Comparison of ENCODE assay signal across 20 mouse cellular contexts in the genomic region with DNA sequence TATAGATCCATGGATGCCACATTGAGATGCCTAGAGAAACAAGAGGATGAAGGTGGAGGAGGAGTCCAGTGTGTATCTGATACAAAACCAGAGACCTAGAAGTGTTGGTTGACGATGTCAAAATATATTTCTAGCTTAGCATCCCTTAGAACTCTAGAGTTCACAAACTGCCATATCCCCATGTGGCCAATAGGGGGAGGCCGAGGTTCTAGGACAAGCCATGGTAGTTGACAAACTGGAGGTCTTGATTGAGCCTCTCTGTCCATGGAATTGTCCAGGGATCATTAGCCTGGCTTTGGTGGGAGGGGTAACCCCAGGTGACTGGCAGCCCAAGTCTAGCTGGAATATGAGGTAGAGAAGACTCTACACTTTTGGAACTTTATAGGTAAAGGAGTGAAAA. TPM values are rescaled to one million over a fixed set of nuclear protein-coding genes. Genes with fewer than 3 reads are reported as not detected.
DNase-seq lines count a peak whose midpoint lies in the region; TF ChIP-seq lines count a peak whose summit lies in the region.
"Had no signal": no experiment of that assay in that cellular context is flagged by ENCODE, and none has a peak within 500 bp of the region (broad histone marks: within the 10 kb centered on the region; RNA-seq: fewer than 3 reads in every experiment).

No protein-coding gene starts in this region.

- no peak for TF ChIP-seq EP300 in MEL (IDR thresholded peaks at IDR 0.05; ENCODE audit: low read depth in 1 of 2, low read length in 2 of 2)

- no peak for TF ChIP-seq POLR2A in MEL (IDR thresholded peaks at IDR 0.05; ENCODE audit: control insufficient read depth in 1 of 2, insufficient read depth in 1 of 2, low read depth in 1 of 2, low read length in 2 of 2, poor library complexity in 1 of 2)

- H3K9ac ChIP-seq in MEL (ENCODE audit: control insufficient read depth, low read depth, low read length, poor library complexity, severe bottlenecking): no peak overlapping the region
- H3K9ac ChIP-seq: embryonic facial prominence, embryonic 12.5 days; intestine, embryonic 15.5 days had no signal

- TF ChIP-seq RAD21 in MEL (IDR thresholded peaks at IDR 0.05; ENCODE audit: low read depth, low read length): no peak; the same call in none of the 2 replicates

- H3K36me3 ChIP-seq in MEL (ENCODE audit: control insufficient read depth in 1 of 2, insufficient read depth in 2 of 2, low read length in 2 of 2): no peaks in the 10 kb centered on the region
- H3K36me3 ChIP-seq: embryonic facial prominence, embryonic 12.5 days; intestine, embryonic 15.5 days had no signal

- H3K27ac ChIP-seq in layer of hippocampus, adult 2 months: no peak overlapping the region
- no peak overlapping the region for H3K27ac ChIP-seq in MEL (ENCODE audit: control insufficient read depth, low read depth, low read length)
- H3K27ac ChIP-seq: embryonic facial prominence, embryonic 12.5 days; intestine, embryonic 15.5 days had no signal

- TF ChIP-seq CTCF in layer of hippocampus, adult 2 months (conservative IDR thresholded peaks at IDR 0.05): peak; percentile 62
- TF ChIP-seq CTCF in MEL (IDR thresholded peaks at IDR 0.05 in 2 of 3, conservative IDR thresholded peaks at IDR 0.05 in 1 of 3; ENCODE audit: control insufficient read depth in 1 of 3, insufficient read depth in 1 of 3, low read depth in 2 of 3, low read length in 3 of 3, poor library complexity in 1 of 3, severe bottlenecking in 1 of 3): peak; percentile 55 to 65 (median 57)

- H3K4me1 ChIP-seq in MEL (ENCODE audit: control insufficient read depth in 1 of 2, insufficient read depth in 2 of 2, low read length in 2 of 2): no peaks in the 10 kb centered on the region
- H3K4me1 ChIP-seq: embryonic facial prominence, embryonic 12.5 days; intestine, embryonic 15.5 days had no signal

- H3K9me3 ChIP-seq in MEL (replicated peaks; ENCODE audit: insufficient read depth, low read length): no peaks in the 10 kb centered on the region
- H3K9me3 ChIP-seq: embryonic facial prominence, embryonic 12.5 days; intestine, embryonic 15.5 days had no signal

- DNase-seq in layer of hippocampus, adult 2 months (ENCODE audit: low spot score in 2 of 2): no peak
- no peak for DNase-seq in layer of hippocampus, postnatal 14 days (ENCODE audit: low spot score in 2 of 2)
- peak; percentile 34 for DNase-seq in thymus, postnatal 4 days
- DNase-seq in thymus, postnatal 0 days (ENCODE audit: low spot score): no peak
- DNase-seq in MEL (ENCODE audit: low read depth, low spot score): peak; percentile 29
- no peak for DNase-seq in ovary, postnatal 10 days (ENCODE audit: low spot score)
- DNase-seq in cerebellum, adult 9-10 months: no peak
- DNase-seq: adrenal gland, adult 2 months; cerebellum, postnatal 25 days; heart, adult 18-20 months; layer of hippocampus, postnatal 36 days; lung, adult 18-20 months had no signal

- no peaks in the 10 kb centered on the region for H3K79me2 ChIP-seq in MEL (ENCODE audit: control insufficient read depth, insufficient read depth, low read length, poor library complexity)

- no peak overlapping the region for H3K4me3 ChIP-seq in layer of hippocampus, adult 2 months
- no peak overlapping the region for H3K4me3 ChIP-seq in MEL (ENCODE audit: control insufficient read depth in 1 of 2, insufficient read depth in 1 of 2, low read depth in 2 of 2, low read length in 2 of 2)
- H3K4me3 ChIP-seq: embryonic facial prominence, embryonic 12.5 days; intestine, embryonic 15.5 days had no signal

- peaks cover 0 to 3% of the 10 kb centered on the region in 2 experiments; a peak in 2 of 4 replicates for H3K27me3 ChIP-seq in MEL (ENCODE audit: control insufficient read depth in 1 of 2, insufficient read depth in 2 of 2, low read length in 2 of 2)
- H3K27me3 ChIP-seq: embryonic facial prominence, embryonic 12.5 days; intestine, embryonic 15.5 days had no signal

TF ChIP-seq in MEL, 35 proteins besides CTCF, POLR2A, EP300 and RAD21:
- TF ChIP-seq SMC3 (IDR thresholded peaks at IDR 0.05; ENCODE audit: low read depth, low read length): peak; percentile 25
- TF ChIP-seq KAT2A (conservative IDR thresholded peaks at IDR 0.05; ENCODE audit: low read depth, low read length): no peak
- no peak for TF ChIP-seq MXI1 (IDR thresholded peaks at IDR 0.05; ENCODE audit: low read depth, low read length)
- TF ChIP-seq RCOR1 (IDR thresholded peaks at IDR 0.05; ENCODE audit: low read depth, low read length): no peak
- TF ChIP-seq MAZ (IDR thresholded peaks at IDR 0.05; ENCODE audit: low read depth, low read length): no peak

RNA-seq across cellular contexts. Expression of a gene that starts 4.0 kb away (rescaled TPM):
- total RNA-seq in layer of hippocampus, adult 2 months (2021): not detected
- total RNA-seq in layer of hippocampus, postnatal 14 days (2021): not detected
- not detected in 2 replicates for polyA plus RNA-seq in thymus, postnatal 0 days (2015; fragmentation: Nextera tagmentation; extraction: Ambion mirVana)
- total RNA-seq in MEL (2012; rRNA removed): not detected in 2 replicates
- not detected for polyA plus RNA-seq in MEL (2012; ENCODE audit: insufficient read depth in 1 of 2, insufficient read length in 2 of 2, low read depth in 1 of 2, low replicate concordance in 2 of 2, missing spikeins in 1 of 2)
- total RNA-seq: adrenal gland, adult 2 months; heart, adult 18-20 months; heart, postnatal 25 days; layer of hippocampus, postnatal 36 days; megakaryocyte, adult 5-6 weeks; midbrain, postnatal 0 days had no signal
- polyA plus RNA-seq: adrenal gland, adult 2 months; embryonic facial prominence, embryonic 12.5 days; intestine, embryonic 15.5 days; limb, embryonic 11.5 days; midbrain, postnatal 0 days; neural tube, embryonic 14.5 days; stomach, embryonic 16.5 days had no signal

RNA-seq across cellular contexts. Expression of a gene that starts 19.1 kb away (rescaled TPM):
- total RNA-seq in layer of hippocampus, adult 2 months (2021): not detected
- not detected for total RNA-seq in layer of hippocampus, postnatal 14 days (2021)
- not detected in 2 replicates for polyA plus RNA-seq in thymus, postnatal 0 days (2015; fragmentation: Nextera tagmentation; extraction: Ambion mirVana)
- total RNA-seq in MEL (2012; rRNA removed): not detected in 2 replicates
- polyA plus RNA-seq in MEL (2012; ENCODE audit: insufficient read depth in 1 of 2, insufficient read length in 2 of 2, low read depth in 1 of 2, low replicate concordance in 2 of 2, missing spikeins in 1 of 2): not detected
- total RNA-seq: adrenal gland, adult 2 months; heart, adult 18-20 months; heart, postnatal 25 days; layer of hippocampus, postnatal 36 days; megakaryocyte, adult 5-6 weeks; midbrain, postnatal 0 days had no signal
- polyA plus RNA-seq: adrenal gland, adult 2 months; embryonic facial prominence, embryonic 12.5 days; intestine, embryonic 15.5 days; limb, embryonic 11.5 days; midbrain, postnatal 0 days; neural tube, embryonic 14.5 days; stomach, embryonic 16.5 days had no signal

RNA-seq across cellular contexts. Expression of a gene that starts 22.9 kb away (rescaled TPM):
- total RNA-seq in layer of hippocampus, adult 2 months (2021): not detected
- not detected for total RNA-seq in layer of hippocampus, postnatal 14 days (2021)
- polyA plus RNA-seq in thymus, postnatal 0 days (2015; fragmentation: Nextera tagmentation; extraction: Ambion mirVana): not detected in 2 replicates
- not detected in 2 replicates for total RNA-seq in MEL (2012; rRNA removed)
- not detected for polyA plus RNA-seq in MEL (2012; ENCODE audit: insufficient read depth in 1 of 2, insufficient read length in 2 of 2, low read depth in 1 of 2, low replicate concordance in 2 of 2, missing spikeins in 1 of 2)
- total RNA-seq: adrenal gland, adult 2 months; heart, adult 18-20 months; heart, postnatal 25 days; layer of hippocampus, postnatal 36 days; megakaryocyte, adult 5-6 weeks; midbrain, postnatal 0 days had no signal
- polyA plus RNA-seq: adrenal gland, adult 2 months; embryonic facial prominence, embryonic 12.5 days; intestine, embryonic 15.5 days; limb, embryonic 11.5 days; midbrain, postnatal 0 days; neural tube, embryonic 14.5 days; stomach, embryonic 16.5 days had no signal

RNA-seq across cellular contexts. Expression of a gene that starts 34.9 kb away (rescaled TPM):
- not detected for total RNA-seq in layer of hippocampus, adult 2 months (2021)
- not detected for total RNA-seq in layer of hippocampus, postnatal 14 days (2021)
- polyA plus RNA-seq in thymus, postnatal 0 days (2015; fragmentation: Nextera tagmentation; extraction: Ambion mirVana): not detected in 2 replicates
- total RNA-seq in MEL (2012; rRNA removed): not detected in 2 replicates
- polyA plus RNA-seq in MEL (2012; ENCODE audit: insufficient read depth in 1 of 2, insufficient read length in 2 of 2, low read depth in 1 of 2, low replicate concordance in 2 of 2, missing spikeins in 1 of 2): not detected
- total RNA-seq: adrenal gland, adult 2 months; heart, adult 18-20 months; heart, postnatal 25 days; layer of hippocampus, postnatal 36 days; megakaryocyte, adult 5-6 weeks; midbrain, postnatal 0 days had no signal
- polyA plus RNA-seq: adrenal gland, adult 2 months; embryonic facial prominence, embryonic 12.5 days; intestine, embryonic 15.5 days; limb, embryonic 11.5 days; midbrain, postnatal 0 days; neural tube, embryonic 14.5 days; stomach, embryonic 16.5 days had no signal

RNA-seq across cellular contexts. Expression of a gene that starts 53.0 kb away (rescaled TPM):
- not detected for total RNA-seq in layer of hippocampus, adult 2 months (2021)
- total RNA-seq in layer of hippocampus, postnatal 14 days (2021): not detected
- 0.26 and 0.46 TPM in 2 replicates for polyA plus RNA-seq in thymus, postnatal 0 days (2015; fragmentation: Nextera tagmentation; extraction: Ambion mirVana)
- not detected in 2 replicates for total RNA-seq in MEL (2012; rRNA removed)
- polyA plus RNA-seq in MEL (2012; ENCODE audit: insufficient read depth in 1 of 2, insufficient read length in 2 of 2, low read depth in 1 of 2, low replicate concordance in 2 of 2, missing spikeins in 1 of 2): not detected
- total RNA-seq: adrenal gland, adult 2 months; heart, adult 18-20 months; heart, postnatal 25 days; layer of hippocampus, postnatal 36 days; midbrain, postnatal 0 days had no signal
- polyA plus RNA-seq: adrenal gland, adult 2 months; embryonic facial prominence, embryonic 12.5 days; intestine, embryonic 15.5 days; limb, embryonic 11.5 days; neural tube, embryonic 14.5 days had no signal

Comparison
In these comparisons a context has a peak if more than half of its experiments do, and no peak if none do; other contexts are left out.
1. DNase-seq: peak in thymus, postnatal 4 days (single experiment) and MEL (single experiment); none in layer of hippocampus, adult 2 months (0 of 2), layer of hippocampus, postnatal 14 days (0 of 2), thymus, postnatal 0 days (single experiment), ovary, postnatal 10 days (single experiment) and cerebellum, adult 9-10 months (single experiment).